In the genomic region with DNA sequence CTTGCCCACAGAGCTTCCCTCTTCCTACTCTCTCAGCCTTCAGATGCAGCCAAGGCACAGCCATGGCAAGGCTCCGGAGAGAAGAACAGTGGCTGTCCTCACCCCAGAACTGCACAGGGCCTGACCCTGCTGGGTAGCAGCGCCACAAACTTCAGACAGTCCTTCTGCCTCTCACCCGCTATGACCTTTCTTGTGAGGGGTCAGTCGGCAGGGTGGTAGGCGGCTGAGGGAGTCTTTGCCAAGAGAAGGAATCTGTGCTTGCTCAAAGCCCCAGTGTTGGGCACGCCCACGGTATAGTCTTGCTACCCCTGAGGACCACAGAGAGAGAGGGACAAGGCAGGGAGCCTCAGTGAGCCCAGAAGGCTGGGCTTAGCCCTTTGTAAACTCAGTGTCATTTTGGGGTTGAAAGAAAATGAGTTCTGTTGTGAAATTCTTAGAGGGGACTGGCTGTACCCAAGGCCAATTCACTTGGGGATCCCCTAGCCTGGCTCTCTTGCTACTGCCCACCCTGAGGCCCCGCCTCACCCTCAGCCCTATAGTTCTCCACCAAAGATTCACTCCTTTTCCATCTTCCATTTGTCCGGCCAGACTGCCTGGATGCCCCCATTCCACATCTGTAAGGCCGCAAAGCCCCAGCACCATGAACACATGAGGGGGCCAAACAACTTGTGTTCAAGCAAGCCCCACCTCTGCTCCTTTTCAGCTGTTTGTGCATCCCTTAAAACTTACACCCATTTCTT, we compare ENCODE assay signal across 8 mouse cellular contexts. TPM values are rescaled to one million over a fixed set of nuclear protein-coding genes. Genes with fewer than 3 reads are reported as not detected.
DNase-seq lines count a peak whose midpoint lies in the region; ATAC-seq and TF ChIP-seq lines count a peak whose summit lies in the region.

No protein-coding gene starts in this region.

- no peak for TF ChIP-seq CTCF in liver, postnatal 0 days (IDR thresholded peaks at IDR 0.05; ENCODE audit: low read depth)

- H3K4me1 ChIP-seq in liver, postnatal 0 days (ENCODE audit: insufficient read depth): peaks cover 18% of the 10 kb centered on the region

- no peak for TF ChIP-seq EP300 in liver, postnatal 0 days (IDR thresholded peaks at IDR 0.05; ENCODE audit: low read depth)

- peak overlapping the region; percentile 48; the same call in 1 of the 2 replicates for H3K27ac ChIP-seq in liver, postnatal 0 days (ENCODE audit: low read depth)

- peak overlapping the region; percentile 57 for H3K4me3 ChIP-seq in liver, postnatal 0 days (ENCODE audit: low read depth, low read length)

- peak overlapping the region; percentile 26; the same call in 1 of the 2 replicates for H3K9ac ChIP-seq in liver, postnatal 0 days (replicated peaks)

- no peaks in the 10 kb centered on the region for H3K9me3 ChIP-seq in liver, postnatal 0 days (ENCODE audit: low read length)

- DNase-seq in cerebellum, adult 9-11 months: peak; percentile 34
- no peak for DNase-seq in cerebellum, postnatal 10 days
- DNase-seq in thymus, postnatal 4 days: peak; percentile 60
- DNase-seq in thymus, postnatal 14 days: no peak
- DNase-seq in liver, postnatal 0 days: no peak
- DNase-seq in frontal cortex, postnatal 10 days (ENCODE audit: low spot score in 2 of 2): no peak
- DNase-seq in left cerebral cortex, adult 11 months (ENCODE audit: low spot score): no peak
- no peak for DNase-seq in urinary bladder, postnatal 4 days (ENCODE audit: low spot score in 2 of 2)

- H3K4me2 ChIP-seq in liver, postnatal 0 days (ENCODE audit: low read depth, low read length): peak overlapping the region; percentile 48

- H3K27me3 ChIP-seq in liver, postnatal 0 days (ENCODE audit: insufficient read depth, low read length): peaks cover 35% of the 10 kb centered on the region

- no peak for ATAC-seq in liver, postnatal 0 days

- 43% methylated on average over 10 of the region's 10 CpGs for WGBS in liver, postnatal 0 days (ENCODE audit: insufficient replicate concordance)

- H3K36me3 ChIP-seq in liver, postnatal 0 days (replicated peaks; ENCODE audit: insufficient read depth, low read length): no peaks in the 10 kb centered on the region

RNA-seq across cellular contexts. Expression of a gene that starts 2.8 kb away (rescaled TPM):
- polyA plus RNA-seq in liver, postnatal 0 days (2015; fragmentation: Nextera tagmentation; extraction: Ambion mirVana): 8.5 and 8.7 TPM in 2 replicates

RNA-seq across cellular contexts. Expression of a gene that starts 47.3 kb away (rescaled TPM):
- polyA plus RNA-seq in liver, postnatal 0 days (2015; fragmentation: Nextera tagmentation; extraction: Ambion mirVana): not detected in 2 replicates

Comparison
In these comparisons a context has a peak if more than half of its experiments do, and no peak if none do; other contexts are left out.
1. DNase-seq: peak in cerebellum, adult 9-11 months (single experiment) and thymus, postnatal 4 days (single experiment); none in cerebellum, postnatal 10 days (0 of 2), thymus, postnatal 14 days (single experiment), liver, postnatal 0 days (single experiment), frontal cortex, postnatal 10 days (0 of 2), left cerebral cortex, adult 11 months (single experiment) and urinary bladder, postnatal 4 days (0 of 2).